Mouse (Mus musculus): ENCODE results near the gene Abhd17b. TPM values are rescaled to one million over a fixed set of nuclear protein-coding genes. Genes with fewer than 3 reads are reported as not detected.
"Not testable (repeated sequence)": the region's sequence is repeated elsewhere in the genome, so short reads cannot be mapped to it uniquely, and the experiment has no call there.

Gene Abhd17b
- polyA plus RNA-seq, 1 experiment = 12.4 TPM

- Histone ChIP-seq H3K4me1 (ENCODE audit: control insufficient read depth, insufficient read depth, insufficient read length) (peaks cover 5% of the 10 kb centered on the region; the same call in 1 of the 2 replicates), H3K27ac (ENCODE audit: insufficient read depth, low read length) (peak overlapping the region; percentile 20), H3K36me3 (ENCODE audit: control insufficient read depth, insufficient read depth, low read length) (peaks cover 3% of the 10 kb centered on the region; the same call in 1 of the 2 replicates), H3K4me3 (ENCODE audit: extremely low read depth, insufficient read depth, insufficient read length) (no peak overlapping the region), H3K27me3 (ENCODE audit: control insufficient read depth, insufficient read depth, low read length) (no peaks in the 10 kb centered on the region)
- no peak for DNase-seq (ENCODE audit: low read depth in 1 of 2, low spot score in 2 of 2)
- TF ChIP-seq POLR2A (IDR thresholded peaks at IDR 0.05; ENCODE audit: low read depth, low read length) (no peak), CTCF (IDR thresholded peaks at IDR 0.05; ENCODE audit: extremely low read depth, insufficient read depth, insufficient read length, insufficient replicate concordance) (no peak)
- 89% methylated on average over 3 of the region's 3 CpGs for WGBS
Measured at GRCm38 (mm10) chr19:21615801-21616200, 37.2 kb upstream of the Abhd17b start.

GRCm38 (mm10) chr19:21623410-21624147 is 29.4 kb upstream of the Abhd17b start:
- Histone ChIP-seq H3K27ac (ENCODE audit: insufficient read depth, low read length) (peak overlapping the region; percentile 32; the same call in 1 of the 2 replicates), H3K4me1 (ENCODE audit: control insufficient read depth, insufficient read depth, insufficient read length) (peaks cover 15% of the 10 kb centered on the region; the same call in 1 of the 2 replicates), H3K27me3 (ENCODE audit: control insufficient read depth, insufficient read depth, low read length) (no peaks in the 10 kb centered on the region), H3K36me3 (ENCODE audit: control insufficient read depth, insufficient read depth, low read length) (peaks cover 7% of the 10 kb centered on the region), H3K4me3 (ENCODE audit: extremely low read depth, insufficient read depth, insufficient read length) (no peak overlapping the region)
- TF ChIP-seq CTCF (IDR thresholded peaks at IDR 0.05; ENCODE audit: extremely low read depth, insufficient read depth, insufficient read length, insufficient replicate concordance) = no peak
- TF ChIP-seq POLR2A (IDR thresholded peaks at IDR 0.05; ENCODE audit: low read depth, low read length) = no peak
- WGBS = 63% methylated on average over 3 of the region's 3 CpGs
- peak in 1 of 2 experiments; percentile 39 for DNase-seq (ENCODE audit: low read depth in 1 of 2, low spot score in 2 of 2)

GRCm38 (mm10) chr19:21624148-21624535 is 28.8 kb upstream of the Abhd17b start:
- Histone ChIP-seq H3K36me3 (ENCODE audit: control insufficient read depth, insufficient read depth, low read length) (peaks cover 7% of the 10 kb centered on the region), H3K27me3 (ENCODE audit: control insufficient read depth, insufficient read depth, low read length) (no peaks in the 10 kb centered on the region), H3K27ac (ENCODE audit: insufficient read depth, low read length) (no peak overlapping the region; the same call in 1 of the 2 replicates), H3K4me3 (ENCODE audit: extremely low read depth, insufficient read depth, insufficient read length) (no peak overlapping the region), H3K4me1 (ENCODE audit: control insufficient read depth, insufficient read depth, insufficient read length) (peaks cover 17% of the 10 kb centered on the region)
- TF ChIP-seq CTCF (IDR thresholded peaks at IDR 0.05; ENCODE audit: extremely low read depth, insufficient read depth, insufficient read length, insufficient replicate concordance) (no peak), POLR2A (IDR thresholded peaks at IDR 0.05; ENCODE audit: low read depth, low read length) (no peak)
- DNase-seq (ENCODE audit: low read depth in 1 of 2, low spot score in 2 of 2) = no peak
- 93% methylated on average over 4 of the region's 4 CpGs for WGBS

DNA sequence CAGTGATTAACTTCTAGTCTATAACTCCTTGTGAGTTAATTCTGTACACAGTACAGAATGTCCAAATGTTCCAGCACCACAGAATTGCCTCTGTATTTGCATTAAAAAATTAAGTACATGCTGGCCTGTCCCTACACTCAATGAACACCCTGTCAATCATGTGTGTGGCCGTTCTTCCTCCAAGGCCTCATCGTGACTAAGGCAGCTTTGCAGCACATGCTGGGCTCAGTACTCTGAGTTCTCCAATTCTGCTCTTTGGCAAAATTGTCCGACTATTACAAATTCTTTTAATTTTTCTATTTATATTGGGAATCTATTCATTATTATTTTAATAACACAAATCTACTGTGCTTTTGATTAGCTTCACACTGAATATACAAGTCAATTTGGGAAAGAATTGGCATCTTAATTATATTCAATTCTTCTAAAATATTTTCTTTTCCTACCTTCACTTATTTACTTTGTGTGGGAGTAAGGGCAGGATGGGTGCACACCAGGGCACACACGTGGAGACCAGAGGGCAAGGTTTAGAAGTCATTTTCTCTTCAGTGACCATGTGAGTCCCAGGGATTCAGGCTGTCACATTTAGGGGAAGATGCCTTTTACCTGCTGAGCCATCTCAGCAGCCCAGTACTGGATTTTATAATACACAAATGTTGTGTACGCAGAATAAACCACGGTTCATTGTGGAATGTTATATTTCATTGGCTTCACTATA is 26.6 kb upstream of the Abhd17b start:
- TF ChIP-seq POLR2A (IDR thresholded peaks at IDR 0.05; ENCODE audit: low read depth, low read length) (no peak), CTCF (IDR thresholded peaks at IDR 0.05; ENCODE audit: extremely low read depth, insufficient read depth, insufficient read length, insufficient replicate concordance) (no peak)
- WGBS = 80% methylated on average over 6 of the region's 6 CpGs
- Histone ChIP-seq H3K4me3 (ENCODE audit: extremely low read depth, insufficient read depth, insufficient read length) (no peak overlapping the region), H3K36me3 (ENCODE audit: control insufficient read depth, insufficient read depth, low read length) (peaks cover 4% of the 10 kb centered on the region; the same call in 1 of the 2 replicates), H3K27me3 (ENCODE audit: control insufficient read depth, insufficient read depth, low read length) (no peaks in the 10 kb centered on the region), H3K27ac (ENCODE audit: insufficient read depth, low read length) (no peak overlapping the region), H3K4me1 (ENCODE audit: control insufficient read depth, insufficient read depth, insufficient read length) (peaks cover 20% of the 10 kb centered on the region)
- DNase-seq (ENCODE audit: low read depth in 1 of 2, low spot score in 2 of 2) = no peak

DNA sequence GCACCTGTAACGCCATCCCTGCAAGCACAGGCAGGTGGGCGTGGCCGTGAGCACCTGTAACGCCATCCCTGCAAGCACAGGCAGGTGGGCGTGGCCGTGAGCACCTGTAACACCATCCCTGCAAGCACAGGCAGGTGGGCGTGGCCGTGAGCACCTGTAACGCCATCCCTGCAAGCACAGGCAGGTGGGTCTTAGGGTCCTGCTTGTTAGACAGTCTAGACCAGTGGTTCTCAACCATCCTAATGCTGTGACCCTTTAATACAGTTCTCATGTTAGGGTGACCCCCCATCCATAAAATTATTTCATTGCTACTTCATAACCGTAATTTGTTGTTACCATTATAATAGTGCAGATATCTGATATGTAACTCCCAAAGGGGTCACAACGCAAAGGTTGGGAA is 24.5 kb upstream of the Abhd17b start:
- WGBS = 88% methylated on average over 11 of the region's 11 CpGs
- peaks cover 22% of the 10 kb centered on the region for H3K4me1 ChIP-seq (ENCODE audit: control insufficient read depth, insufficient read depth, insufficient read length)

DNA sequence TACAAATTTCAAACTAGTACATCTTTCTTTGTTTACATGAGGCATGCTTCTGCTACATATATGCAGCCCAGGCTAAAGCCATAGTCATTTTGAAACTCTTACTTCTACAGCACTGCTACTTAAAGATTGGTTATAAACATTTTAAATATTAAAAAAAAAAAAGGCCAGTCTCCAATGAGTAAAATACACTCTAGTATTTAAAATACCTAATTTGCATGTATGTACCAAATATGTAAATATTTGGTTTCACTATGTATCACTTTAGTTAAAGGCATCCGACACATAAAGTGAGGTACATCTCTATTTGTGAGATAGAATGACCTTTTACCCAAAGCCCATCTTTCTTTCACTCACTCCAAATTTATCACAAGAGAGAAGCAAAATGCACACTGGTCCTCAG is 24.0 kb upstream of the Abhd17b start:
- Histone ChIP-seq H3K36me3 (ENCODE audit: control insufficient read depth, insufficient read depth, low read length) (0 out of 2 replicates have a peak, but pooled peaks cover 2% of the 10 kb centered on the region), H3K4me3 (ENCODE audit: extremely low read depth, insufficient read depth, insufficient read length) (peak overlapping the region; percentile 54), H3K27ac (ENCODE audit: insufficient read depth, low read length) (peak overlapping the region; percentile 91; the same call in 1 of the 2 replicates), H3K4me1 (ENCODE audit: control insufficient read depth, insufficient read depth, insufficient read length) (peaks cover 18% of the 10 kb centered on the region), H3K27me3 (ENCODE audit: control insufficient read depth, insufficient read depth, low read length) (no peaks in the 10 kb centered on the region)
- TF ChIP-seq CTCF (IDR thresholded peaks at IDR 0.05; ENCODE audit: extremely low read depth, insufficient read depth, insufficient read length, insufficient replicate concordance) = no peak
- no peak for TF ChIP-seq POLR2A (IDR thresholded peaks at IDR 0.05; ENCODE audit: low read depth, low read length)
- no peak for DNase-seq (ENCODE audit: low read depth in 1 of 2, low spot score in 2 of 2)
- 24% methylated on average over 1 of the region's 1 CpGs for WGBS

More for the DNA sequence above, 24.5 kb upstream of the Abhd17b start:
- not testable (repeated sequence) for H3K4me3 ChIP-seq (ENCODE audit: extremely low read depth, insufficient read depth, insufficient read length); H3K36me3 ChIP-seq (ENCODE audit: control insufficient read depth, insufficient read depth, low read length); DNase-seq (ENCODE audit: low read depth in 1 of 2, low spot score in 2 of 2); H3K27ac ChIP-seq (ENCODE audit: insufficient read depth, low read length); H3K27me3 ChIP-seq (ENCODE audit: control insufficient read depth, insufficient read depth, low read length)
